Mouse (Mus musculus) NIH3T3 (cell line): ENCODE measurements around the gene Tnfaip6.

Experiments
- DNase-seq: peaks from one replicate; pipeline ENCODE4 v3.0.0-alpha.2; 2012; ENCODE audit warnings: low read depth

Tnfaip6 gene

GRCm38 (mm10) chr2:52053502-52053901 lies 15.7 kb downstream of the Tnfaip6 start:
- DNase-seq: no peak

- DNase-seq: no peak
These were observed 17.8 kb downstream of the Tnfaip6 start for GRCm38 (mm10) chr2:52055616-52056015.

- DNase-seq: peak; percentile 10
These were observed 19.3 kb downstream of the Tnfaip6 start for GRCm38 (mm10) chr2:52057099-52057498.

GRCm38 (mm10) chr2:52057681-52058080 lies 19.9 kb downstream of the Tnfaip6 start:
- DNase-seq: no peak

GRCm38 (mm10) chr2:52068641-52069040 lies 30.8 kb downstream of the Tnfaip6 start:
- peak; percentile 27 for DNase-seq

GRCm38 (mm10) chr2:52070816-52071215 lies 33.0 kb downstream of the Tnfaip6 start:
- no peak for DNase-seq

GRCm38 (mm10) chr2:52071241-52071991 lies 33.6 kb downstream of the Tnfaip6 start:
- DNase-seq: no peak

GRCm38 (mm10) chr2:52072065-52072490 lies 34.3 kb downstream of the Tnfaip6 start:
- no peak for DNase-seq

- peak; percentile 91 for DNase-seq
These were observed 34.8 kb downstream of the Tnfaip6 start, which contains the start of gene Rif1 for GRCm38 (mm10) chr2:52072491-52073140. TSS of gene Rif1 (plus strand) at chr2:52072832.

GRCm38 (mm10) chr2:52073141-52073904 lies 35.5 kb downstream of the Tnfaip6 start:
- DNase-seq: peak; percentile 43

- DNase-seq: no peak
These were observed 40.9 kb downstream of the Tnfaip6 start for GRCm38 (mm10) chr2:52078666-52079065.

GRCm38 (mm10) chr2:52084013-52084412 lies 46.2 kb downstream of the Tnfaip6 start:
- no peak for DNase-seq

GRCm38 (mm10) chr2:52084571-52084970 lies 46.8 kb downstream of the Tnfaip6 start:
- no peak for DNase-seq
